Mouse (Mus musculus) T-helper 17 cell (primary cell): ENCODE data around the gene Helb.

Experiments
- in situ Hi-C, 2 experiments: fragments of 300-600 bp; cut with MboI, MseI; formaldehyde crosslinking; loops; 1 replicate in 1 of 2; 2 replicates in 1 of 2; pipeline ENCODE4 v1.15.1; 2025; ENCODE audit warnings: high pct_unique_total_duplicates in 2 of 2

The Helb gene

DNA sequence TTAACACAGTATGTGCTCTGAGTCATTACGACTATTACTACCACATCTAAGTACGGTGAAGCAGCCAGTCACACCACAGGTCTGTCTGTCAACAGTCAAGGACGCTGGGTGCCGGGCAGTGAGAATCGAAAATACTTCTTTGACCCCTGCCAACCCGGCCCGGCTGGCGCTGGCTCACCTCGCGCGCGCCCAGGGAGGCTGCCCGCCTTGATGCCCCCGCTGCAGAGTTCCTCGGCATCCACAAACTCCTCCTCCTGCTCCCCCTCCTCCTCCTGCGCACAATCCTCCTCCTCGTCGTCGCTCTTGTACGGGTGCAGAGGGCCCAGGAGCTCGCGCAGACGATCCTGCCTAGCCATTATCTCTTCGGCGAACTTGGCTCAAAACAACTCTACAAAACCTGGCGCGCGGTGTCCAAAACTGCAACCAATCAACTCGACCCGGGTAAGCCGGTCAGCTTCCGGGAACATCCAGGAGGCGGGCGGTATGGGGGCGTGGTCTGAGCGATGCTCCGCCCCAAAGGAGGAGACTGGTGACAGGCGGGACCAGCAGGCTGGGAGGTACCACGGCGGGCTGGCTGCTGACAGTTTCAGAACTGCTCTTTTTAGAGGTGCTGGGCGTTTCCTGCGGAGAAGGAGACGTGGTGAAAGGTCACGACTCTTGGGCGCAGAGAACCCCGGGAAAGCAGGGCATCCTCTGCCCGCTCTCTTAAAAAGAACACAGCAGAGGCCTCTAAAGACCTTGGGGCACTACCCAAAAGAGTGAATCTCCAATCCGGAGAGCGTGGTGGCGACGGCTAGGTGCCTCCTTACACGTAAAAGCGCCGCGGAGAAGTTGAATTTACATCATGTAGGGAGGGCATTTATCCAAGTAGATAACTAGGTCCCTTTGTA, at the start of gene Helb:
Gene Helb (minus strand): TSS at position 481 of the 890 bp plus-strand sequence.
- in situ Hi-C loops: loop anchor here (5.0 to 25.0 kb wide), 4 partner anchors 90 to 1500 kb away; partner anchors contain the start of genes Cand1 (in 2 of the 2), Irak3 (in 2 of the 2) and Tmbim4 (in 2 of the 2)

DNA sequence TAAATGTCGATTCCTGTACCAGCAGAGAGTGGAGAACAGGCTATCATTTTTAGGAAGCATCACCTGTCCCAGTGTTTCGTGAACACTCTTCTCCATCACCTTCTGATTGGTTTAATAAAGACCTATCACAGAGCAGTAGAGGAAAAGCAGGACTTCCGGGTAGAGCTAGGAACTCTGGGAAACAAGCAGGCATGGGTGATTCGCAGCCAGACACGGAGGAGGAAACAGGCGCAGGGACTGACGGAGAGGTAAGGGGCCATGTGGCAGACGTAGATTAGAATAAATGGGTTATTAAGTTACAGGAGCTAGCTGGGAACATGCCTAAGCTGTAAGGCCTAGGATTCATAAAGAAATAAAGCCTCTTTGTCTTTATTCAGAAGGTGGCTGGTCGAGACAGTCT, 47.7 kb upstream of the Helb start:
- in situ Hi-C loops: no loop called here

DNA sequence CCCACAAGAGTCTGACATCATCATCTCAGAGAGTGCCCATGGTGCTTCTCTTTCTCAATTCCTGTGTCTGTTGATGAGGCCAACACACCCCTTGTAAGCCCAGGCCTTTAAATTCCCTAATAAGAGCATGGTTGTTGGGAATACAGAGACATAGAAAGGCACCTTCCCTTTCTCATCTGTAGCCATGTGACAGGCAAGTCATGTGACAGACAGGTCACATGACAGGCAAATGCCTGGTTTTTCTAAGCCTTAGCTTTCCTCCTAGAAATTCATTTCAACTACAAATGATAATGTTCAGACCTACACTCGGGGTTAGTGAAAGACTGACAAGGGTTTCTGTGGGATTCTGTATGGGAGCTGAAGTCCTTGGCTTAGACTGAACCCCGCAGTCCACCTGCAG, 41.1 kb upstream of the Helb start:
- in situ Hi-C loops: no loop called here

DNA sequence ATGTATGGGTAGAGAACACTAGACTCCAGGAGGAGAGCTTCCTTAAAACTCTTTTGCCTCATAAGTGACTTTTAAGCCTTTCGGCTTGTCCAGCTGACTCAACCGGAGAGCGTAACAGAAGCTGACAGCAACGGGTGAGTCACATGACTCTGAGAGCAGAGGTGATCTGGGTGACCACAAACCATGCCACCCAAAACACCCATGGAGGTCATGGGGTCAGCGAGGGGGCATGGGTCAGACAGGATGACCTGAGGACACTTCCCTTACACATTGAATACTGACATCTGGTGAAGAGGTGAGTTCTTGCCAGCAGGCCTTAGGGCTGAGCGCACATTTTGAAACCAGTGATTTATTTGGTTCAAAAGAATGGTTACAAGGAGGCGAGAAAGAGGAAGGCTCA, 38.9 kb upstream of the Helb start:
- in situ Hi-C loops: no loop called here

DNA sequence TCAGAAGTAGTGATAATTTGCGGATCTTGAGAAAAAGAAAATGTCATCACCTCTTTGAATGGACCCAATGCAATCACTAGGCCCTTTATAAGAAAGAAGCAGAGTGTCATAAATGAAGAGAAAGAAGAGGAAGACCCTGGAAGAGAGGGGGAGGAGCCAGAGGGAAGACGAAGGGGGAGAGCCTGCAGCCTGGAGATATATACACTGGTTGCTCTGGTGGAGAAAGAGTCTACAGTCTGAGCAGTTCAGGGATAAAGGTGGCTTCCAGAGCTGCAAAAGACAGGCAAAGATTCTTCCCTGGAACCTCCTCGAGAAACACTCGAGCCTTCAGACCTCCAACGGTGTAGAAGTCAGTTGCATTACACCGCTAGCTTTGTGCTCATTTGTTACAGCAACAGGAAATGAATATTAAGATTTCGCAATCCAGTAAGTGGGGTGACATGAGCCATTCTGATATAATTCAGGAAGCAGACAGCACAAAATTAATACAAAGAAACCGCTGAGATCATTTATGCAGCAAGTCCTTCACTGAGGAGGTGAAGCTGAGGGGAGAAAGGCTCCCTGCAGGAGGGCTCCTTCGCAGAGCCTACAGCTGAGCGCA, 28.2 kb upstream of the Helb start:
- in situ Hi-C loops: loop anchor here in 1 of 2 experiments (25.0 kb wide), 1 partner anchor 504 kb away; no protein-coding TSS in a partner anchor

DNA sequence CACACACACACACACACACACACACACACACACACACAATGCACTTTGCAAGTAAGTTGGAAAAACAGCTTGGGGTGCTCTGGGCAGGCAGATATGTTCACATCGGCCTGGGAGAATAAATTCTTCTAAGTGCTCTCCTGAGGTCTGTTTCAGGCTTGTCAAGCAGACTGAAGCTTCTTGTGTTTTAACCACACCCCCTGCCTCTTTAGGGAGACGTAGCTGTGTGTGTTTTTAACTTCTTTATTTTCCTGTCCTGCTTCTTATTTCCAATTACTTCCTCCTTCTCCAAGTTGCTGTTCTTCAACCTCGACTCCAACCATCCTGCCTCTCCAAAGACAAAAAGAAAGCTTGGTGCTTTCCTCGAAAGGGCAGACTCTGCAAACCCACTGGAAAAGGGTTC, 27.4 kb upstream of the Helb start:
- in situ Hi-C loops: loop anchor here in 1 of 2 experiments (25.0 kb wide), 1 partner anchor 503 kb away; no protein-coding TSS in a partner anchor

DNA sequence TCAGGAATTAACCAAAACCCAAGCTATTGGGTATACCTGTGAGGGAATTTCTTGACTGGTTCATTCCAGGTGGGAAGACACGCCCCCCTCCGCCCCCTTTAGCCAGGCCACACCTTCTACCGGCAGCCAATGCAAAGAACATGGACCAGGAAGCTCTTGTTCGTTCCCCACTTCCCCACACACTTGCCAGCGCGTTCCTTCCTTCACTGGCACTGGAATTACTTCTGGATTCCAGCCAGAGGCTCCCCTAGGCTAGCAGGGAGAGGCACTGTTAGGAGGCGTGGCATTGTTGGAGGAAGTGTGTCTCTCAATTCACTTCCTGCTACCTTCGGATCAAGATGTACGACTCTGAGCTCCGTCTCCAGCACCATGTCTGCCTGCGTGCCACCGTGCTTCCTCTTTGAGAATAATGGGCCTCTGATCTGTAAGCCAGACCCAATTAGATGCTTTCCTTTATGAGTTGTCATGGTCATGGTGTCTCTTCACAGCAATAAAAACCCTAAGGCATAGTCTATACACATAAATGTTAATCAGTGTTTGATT, 23.3 kb upstream of the Helb start:
- in situ Hi-C loops: loop anchor here in 1 of 2 experiments (25.0 kb wide), 1 partner anchor 499 kb away; no protein-coding TSS in a partner anchor

DNA sequence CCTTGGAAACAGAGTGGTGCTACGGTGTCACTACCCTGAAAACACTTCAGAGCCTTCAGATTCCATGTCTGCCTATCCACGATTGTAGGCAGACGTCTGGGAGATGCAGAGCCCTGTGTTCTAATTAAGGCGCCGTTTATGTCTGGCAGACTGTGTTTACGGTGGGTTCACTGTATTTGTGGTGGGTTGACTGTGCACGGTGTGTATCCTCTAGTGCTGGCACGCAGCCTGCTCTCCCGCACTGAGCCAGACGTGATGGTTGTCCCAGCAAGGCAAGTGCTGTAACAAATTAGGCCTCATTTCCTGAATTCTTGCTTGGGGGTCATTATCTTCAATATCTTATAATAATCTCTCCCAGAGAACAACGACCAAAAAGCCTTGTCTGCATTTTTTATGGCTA, 20.9 kb upstream of the Helb start:
- in situ Hi-C loops: loop anchor here in 1 of 2 experiments (25.0 kb wide), 1 partner anchor 496 kb away; no protein-coding TSS in a partner anchor

DNA sequence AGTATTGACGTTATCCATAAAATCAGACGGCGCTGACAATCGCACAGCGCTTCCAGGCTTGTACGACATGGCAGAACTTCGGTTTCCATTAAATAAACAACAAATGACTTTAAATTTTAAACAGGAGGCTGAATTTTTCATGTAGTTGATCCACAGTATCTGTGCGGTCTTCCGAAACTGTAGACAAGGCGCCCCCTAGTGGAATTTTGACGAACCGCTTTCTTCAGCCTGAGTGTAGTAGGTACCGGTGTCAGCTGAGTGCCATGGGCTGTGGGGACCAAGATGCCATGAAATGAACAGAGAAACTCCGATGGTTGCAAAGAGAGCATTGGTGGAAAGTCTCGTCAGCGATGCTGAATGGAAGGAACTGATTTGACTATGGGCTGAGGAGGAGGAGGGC, 17.8 kb upstream of the Helb start:
- in situ Hi-C loops: loop anchor here in 1 of 2 experiments (25.0 kb wide), 1 partner anchor 493 kb away; no protein-coding TSS in a partner anchor

DNA sequence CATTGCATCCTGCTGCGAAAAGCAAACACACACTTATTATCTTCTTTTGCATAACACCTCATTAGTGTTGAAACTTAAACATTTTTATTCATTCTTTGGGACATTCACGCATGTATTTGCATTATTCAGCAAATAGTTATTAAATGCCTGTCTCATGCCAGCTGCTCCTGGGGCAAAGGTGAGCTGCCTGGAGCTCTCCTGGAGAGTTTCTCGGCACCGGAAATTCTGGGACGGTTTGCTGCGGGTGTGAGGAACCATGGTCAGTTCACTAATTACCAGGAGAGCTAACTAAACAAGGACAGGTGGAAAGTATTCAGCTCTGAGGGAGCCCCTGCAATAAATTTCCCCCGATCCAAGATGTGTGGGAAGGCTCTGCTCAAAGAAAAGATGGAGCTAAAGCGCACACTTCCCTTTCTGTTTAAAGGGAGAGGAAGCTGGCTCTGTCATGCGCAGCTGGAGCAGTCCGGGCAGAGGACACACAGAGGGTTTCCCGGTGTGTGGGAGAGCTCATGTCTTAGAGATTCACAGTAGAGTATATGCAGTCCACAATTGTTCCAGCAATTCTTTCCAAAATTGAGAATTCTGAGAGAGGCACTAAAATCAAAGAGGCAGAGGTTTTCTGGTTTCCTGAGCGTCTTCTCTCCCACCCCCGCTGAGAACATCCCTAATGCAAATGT, 16.0 kb upstream of the Helb start:
- in situ Hi-C loops: loop anchor here (10.0 to 25.0 kb wide), 4 partner anchors 244 to 491 kb away; no protein-coding TSS in a partner anchor

DNA sequence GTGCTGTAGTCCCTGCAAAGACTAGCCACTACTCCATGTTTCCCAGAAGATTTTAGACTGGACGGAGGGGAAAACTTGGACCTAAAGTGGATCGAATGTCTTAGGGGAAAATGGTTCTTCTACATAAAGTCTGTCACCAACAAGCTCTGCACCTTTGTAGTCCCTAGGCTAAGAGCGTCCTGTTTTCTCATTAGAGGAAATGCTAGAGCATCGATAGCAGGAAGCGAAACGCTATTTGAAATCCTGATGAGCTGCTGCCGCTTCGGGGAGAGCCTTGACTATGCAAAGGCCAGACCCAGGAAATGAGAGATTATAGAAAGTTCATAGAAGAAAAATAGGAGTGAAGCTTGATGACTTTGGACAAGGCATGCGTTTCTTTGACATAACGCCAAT, 12.7 kb upstream of the Helb start:
- in situ Hi-C loops: loop anchor here (10.0 to 25.0 kb wide), 4 partner anchors 241 to 488 kb away; no protein-coding TSS in a partner anchor

DNA sequence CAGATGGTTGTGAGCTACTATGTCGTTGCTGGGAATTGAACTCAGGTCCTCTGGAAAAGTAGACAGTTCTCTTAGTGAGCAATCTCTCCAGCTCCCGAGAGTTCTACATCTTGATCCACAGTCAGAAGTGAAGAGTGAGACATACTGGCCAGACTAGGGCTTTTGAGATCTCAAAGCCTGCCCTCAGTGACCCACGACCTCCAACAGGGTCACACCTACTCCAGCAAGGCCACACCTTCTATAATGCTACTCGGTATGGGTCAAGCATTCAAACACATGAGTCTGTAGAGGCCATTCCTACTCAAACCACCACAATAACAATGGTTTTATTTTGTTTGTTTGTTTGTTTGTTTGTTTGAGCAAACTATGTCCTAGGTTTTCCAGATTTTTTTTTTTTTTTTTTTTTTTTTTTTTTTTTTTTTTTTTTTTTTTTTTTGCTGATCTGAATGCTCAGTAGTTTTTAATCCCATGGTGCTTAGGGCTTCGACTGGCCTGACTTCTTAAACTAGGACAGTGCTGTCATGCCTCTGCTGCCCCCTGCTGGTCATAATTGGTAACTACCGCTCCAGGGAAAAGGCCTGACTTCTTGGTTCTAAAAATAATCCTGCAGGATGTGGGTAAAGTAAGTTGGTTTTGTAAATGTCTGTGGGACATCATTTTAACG, 12.1 kb upstream of the Helb start:
- in situ Hi-C loops: loop anchor here (10.0 to 25.0 kb wide), 6 partner anchors 240 to 1487 kb away; partner anchors contain the start of gene Cand1 (in 2 of the 2)

DNA sequence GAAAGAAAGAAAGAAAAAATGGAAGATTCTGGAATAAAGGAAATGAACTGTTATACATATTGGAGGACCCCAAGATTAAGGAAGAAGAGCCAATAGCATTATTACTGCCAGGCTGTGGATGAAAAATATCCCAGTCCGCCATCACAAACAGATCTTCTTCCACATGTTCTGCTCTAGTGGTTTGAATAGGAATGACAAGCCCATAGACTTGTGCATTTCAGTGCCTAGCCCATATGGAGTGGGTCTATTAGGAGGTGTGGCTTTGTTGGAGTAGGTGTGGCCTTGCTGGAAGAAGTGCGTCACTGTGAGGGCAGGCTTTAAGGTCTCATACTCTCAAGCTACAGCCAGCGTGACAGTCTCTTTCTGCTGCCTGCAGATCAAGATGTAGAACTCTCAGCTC, 10.9 kb upstream of the Helb start:
- in situ Hi-C loops: loop anchor here (10.0 to 25.0 kb wide), 5 partner anchors 239 to 1489 kb away; partner anchors contain the start of gene Cand1 (in 2 of the 2)

DNA sequence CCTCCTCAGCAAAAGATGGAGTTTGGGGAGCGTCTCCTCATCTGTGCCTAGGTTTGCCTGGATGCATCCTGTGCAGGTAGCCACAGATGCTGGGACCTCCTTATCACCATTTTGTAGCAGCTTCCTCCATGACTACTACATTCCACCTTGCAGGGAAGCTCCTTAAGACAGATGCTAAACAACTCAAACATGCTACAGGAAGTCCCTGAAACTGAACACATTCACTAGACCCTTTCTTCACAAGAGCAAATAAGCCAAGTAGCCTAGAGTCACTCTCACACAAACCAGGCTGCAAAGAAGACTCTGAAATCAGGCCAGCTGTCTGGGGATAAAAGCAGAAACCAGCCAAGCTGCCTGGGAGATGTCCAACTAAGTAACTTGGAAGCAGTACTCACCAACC, 2.5 kb upstream of the Helb start:
- in situ Hi-C loops: loop anchor here (5.0 to 25.0 kb wide), 4 partner anchors 857 to 1497 kb away; partner anchors contain the start of gene Cand1 (in 2 of the 2)

DNA sequence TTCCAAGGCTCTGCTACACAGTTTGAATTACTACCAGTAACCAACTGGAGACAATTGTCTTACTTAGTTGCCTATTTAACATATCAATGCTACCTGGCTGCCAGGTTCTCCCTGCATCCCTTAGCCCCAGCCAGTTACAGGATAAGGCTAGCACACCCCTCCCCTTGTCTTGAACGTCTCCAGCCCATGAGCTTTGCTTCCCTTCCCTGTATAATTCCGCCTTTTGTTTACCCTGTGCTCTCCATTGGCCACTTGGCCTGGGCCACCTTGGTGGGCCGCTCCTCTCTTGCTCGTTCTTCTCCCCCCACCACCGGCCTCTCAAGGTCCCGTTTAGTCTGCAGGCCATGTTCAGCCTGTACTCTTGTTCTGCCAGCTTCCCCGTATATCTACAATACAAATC, 1.7 kb upstream of the Helb start:
- in situ Hi-C loops: loop anchor here (5.0 to 25.0 kb wide), 4 partner anchors 88 to 1498 kb away; partner anchors contain the start of genes Cand1 (in 2 of the 2), Irak3 (in 2 of the 2) and Tmbim4 (in 2 of the 2)

DNA sequence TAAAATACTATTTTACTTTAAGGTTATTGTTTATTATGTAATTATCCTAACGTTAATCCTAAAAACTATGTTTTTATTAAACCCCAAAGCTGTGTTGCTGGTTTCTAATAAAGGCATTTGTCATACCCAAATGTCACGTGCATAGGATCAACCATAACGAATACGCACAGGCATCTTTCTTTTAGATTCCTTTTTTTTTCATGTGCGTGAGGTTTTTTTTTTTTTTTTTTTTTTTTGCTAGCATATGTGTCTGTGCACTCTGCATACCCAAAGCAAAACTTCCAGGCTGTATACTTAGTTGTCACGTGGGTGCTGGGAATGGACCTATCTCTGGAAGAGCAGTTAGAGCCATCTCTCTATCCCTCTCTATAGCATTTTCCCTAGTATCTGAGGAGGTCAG, 1.2 kb upstream of the Helb start:
- in situ Hi-C loops: loop anchor here (5.0 to 25.0 kb wide), 4 partner anchors 88 to 1498 kb away; partner anchors contain the start of genes Cand1 (in 2 of the 2), Irak3 (in 2 of the 2) and Tmbim4 (in 2 of the 2)

DNA sequence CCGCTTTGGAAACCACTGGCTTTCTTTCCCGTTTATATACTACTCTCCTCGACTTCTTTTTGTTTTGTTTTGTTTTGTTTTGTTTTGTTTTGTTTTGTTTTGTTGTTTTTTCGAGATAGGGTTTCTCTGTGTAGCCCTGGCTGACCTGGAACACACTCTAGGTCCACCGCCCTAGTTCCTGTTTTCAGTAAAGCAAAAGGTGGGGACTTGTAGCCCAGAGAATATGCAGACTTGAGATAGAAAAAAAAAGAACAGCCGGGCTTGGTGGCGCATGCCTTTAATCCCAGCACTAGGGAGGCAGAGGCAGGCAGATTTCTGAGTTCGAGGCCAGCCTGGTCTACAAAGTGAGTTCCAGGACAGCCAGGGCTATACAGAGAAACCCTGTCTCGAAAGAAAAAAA, 695 bp upstream of the Helb start:
- in situ Hi-C loops: loop anchor here (5.0 to 25.0 kb wide), 4 partner anchors 89 to 1499 kb away; partner anchors contain the start of genes Cand1 (in 2 of the 2), Irak3 (in 2 of the 2) and Tmbim4 (in 2 of the 2)

DNA sequence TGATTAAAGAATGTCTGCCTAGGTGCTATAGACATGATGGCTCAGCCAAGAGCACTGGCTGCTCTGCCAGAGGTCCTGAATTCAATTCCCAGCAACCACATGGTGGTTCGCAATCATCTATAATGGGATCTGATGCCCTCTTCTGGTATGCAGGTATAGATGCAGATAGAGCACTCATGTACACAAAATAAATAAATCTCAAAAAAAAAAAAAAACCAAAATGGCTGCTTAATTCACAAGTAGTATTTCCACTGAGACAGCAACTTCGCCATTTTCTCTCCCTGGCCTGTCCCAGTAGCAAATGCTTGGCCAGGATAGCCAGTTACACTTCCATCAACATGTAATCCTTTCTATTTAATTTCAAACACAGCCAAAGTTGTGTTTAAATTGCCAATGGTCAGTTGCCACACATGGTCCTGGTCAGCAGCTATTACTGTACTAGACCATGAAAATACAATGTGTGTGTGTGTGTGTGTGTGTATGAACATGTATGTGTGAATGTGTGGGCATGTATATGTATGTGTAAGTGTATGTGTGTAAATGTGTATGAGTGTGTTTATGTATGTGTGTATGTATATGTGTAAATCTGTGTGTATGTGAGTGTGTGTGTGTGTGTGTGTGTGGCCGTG, 982 bp downstream of the Helb start:
- in situ Hi-C loops: loop anchor here (5.0 to 25.0 kb wide), 4 partner anchors 90 to 1500 kb away; partner anchors contain the start of genes Cand1 (in 2 of the 2), Irak3 (in 2 of the 2) and Tmbim4 (in 2 of the 2)

DNA sequence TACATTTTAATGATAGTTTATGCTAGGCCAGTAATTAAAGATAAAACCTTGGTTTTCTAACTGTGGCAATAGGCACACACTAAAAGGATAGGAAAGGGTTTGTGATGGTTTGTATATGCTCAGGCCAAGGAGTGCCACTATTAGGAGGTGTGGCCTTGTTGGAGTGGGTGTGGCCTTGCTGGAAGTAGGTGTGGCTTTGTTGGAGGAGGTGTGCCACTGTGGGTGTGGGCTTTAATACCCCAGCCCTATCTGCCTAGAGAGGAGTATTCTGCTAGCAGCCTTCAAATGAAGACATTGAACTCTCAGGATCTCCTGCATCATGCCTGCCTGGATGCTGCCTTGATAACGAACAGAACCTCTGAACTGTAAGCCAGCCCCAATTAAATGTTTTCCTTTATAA, 12.0 kb downstream of the Helb start:
- in situ Hi-C loops: loop anchor here (25.0 kb wide), 2 partner anchors 864 to 1511 kb away; partner anchors contain the start of gene Cand1 (in 2 of the 2)
